Mouse (Mus musculus) midbrain, embryonic 16.5 days (tissue): ENCODE results near the gene Nlrc5. TPM values are rescaled to one million over a fixed set of nuclear protein-coding genes. Genes with fewer than 3 reads are reported as not detected.
"Not testable (repeated sequence)": the region's sequence is repeated elsewhere in the genome, so short reads cannot be mapped to it uniquely, and the experiment has no call there.

Experiments
- ATAC-seq: fragments of 200-750 bp; cut with Nextera tagmentation; 2 replicates; pipeline ENCODE4 v1.8.0; 2017; ENCODE audit warnings: moderate TSS enrichment
- H3K27ac ChIP-seq: fragments of 300-500 bp; sonication (generic); 2 replicates; pipeline ENCODE4 v1.5.1; 2014; ENCODE audit warnings: mild to moderate bottlenecking, low read length, mixed read lengths
- H3K27me3 ChIP-seq: fragments of 300-500 bp; sonication (generic); 2 replicates; pipeline ENCODE4 v1.6.1; 2014; ENCODE audit warnings: low read depth, low read length, mixed read lengths; ENCODE audit not compliant: control insufficient read depth, insufficient read depth
- H3K36me3 ChIP-seq: fragments of 300-500 bp; sonication (generic); 2 replicates; pipeline ENCODE4 v1.6.1; 2014; ENCODE audit warnings: mild to moderate bottlenecking, low read length, moderate library complexity, mixed read lengths; ENCODE audit not compliant: control insufficient read depth, insufficient read depth
- H3K4me1 ChIP-seq: fragments of 300-500 bp; sonication (generic); 2 replicates; pipeline ENCODE4 v1.6.1; 2014; ENCODE audit warnings: mild to moderate bottlenecking, low read length, mixed read lengths; ENCODE audit not compliant: control insufficient read depth, insufficient read depth
- H3K4me2 ChIP-seq: fragments of 300-500 bp; sonication (generic); 2 replicates; pipeline ENCODE4 v1.6.1; 2014; ENCODE audit warnings: mild to moderate bottlenecking, low read length, mixed read lengths
- H3K4me3 ChIP-seq: fragments of 300-500 bp; sonication (generic); 2 replicates; pipeline ENCODE4 v1.5.1; 2014; ENCODE audit warnings: low read depth, mild to moderate bottlenecking, low read length, moderate library complexity, mixed read lengths
- H3K9ac ChIP-seq: fragments of 300-500 bp; sonication (generic); 2 replicates; pipeline ENCODE4 v1.6.1; 2014; ENCODE audit warnings: low read depth, low read length, mixed read lengths
- H3K9me3 ChIP-seq: fragments of 300-500 bp; sonication (generic); replicated peaks from 2 replicates; pipeline ENCODE4 v1.6.1; 2014; ENCODE audit warnings: mild to moderate bottlenecking, low read length, mixed read lengths; ENCODE audit not compliant: control insufficient read depth, poor library complexity, severe bottlenecking
- WGBS: fragments of 180-500 bp; shearing (Covaris S2); extraction: QIAGEN DNeasy Blood & Tissue Kit; methylation state at CpG from one replicate; pipeline ENCODE4 v1.1.7; 2014; 5-methylcytosine and 5-hydroxymethylcytosine counted together
- polyA plus RNA-seq: library from polyadenylated mRNA; unstranded; fragments of >200 nt; fragmentation: Nextera tagmentation; extraction: Ambion mirVana; gene quantifications from 2 replicates; pipeline ENCODE4 v1.2.1, GENCODE M21; 2015

Nlrc5 gene
- polyA plus RNA-seq, 1 experiment from 2014 or later: 0.49 TPM

- Histone ChIP-seq H3K4me1 (peaks cover 13% of the 10 kb centered on the region), H3K36me3 (peaks cover 46% of the 10 kb centered on the region), H3K4me3 (no peak overlapping the region), H3K27ac (no peak overlapping the region), H3K27me3 (no peaks in the 10 kb centered on the region), H3K9ac (no peak overlapping the region), H3K4me2 (no peak overlapping the region), H3K9me3 (no peaks in the 10 kb centered on the region)
- no peak for ATAC-seq
- WGBS: 83% methylated on average over 12 of the region's 12 CpGs
Measured at GRCm38 (mm10) chr8:94392147-94392546, 42.0 kb upstream of the Nlrc5 start.

DNA sequence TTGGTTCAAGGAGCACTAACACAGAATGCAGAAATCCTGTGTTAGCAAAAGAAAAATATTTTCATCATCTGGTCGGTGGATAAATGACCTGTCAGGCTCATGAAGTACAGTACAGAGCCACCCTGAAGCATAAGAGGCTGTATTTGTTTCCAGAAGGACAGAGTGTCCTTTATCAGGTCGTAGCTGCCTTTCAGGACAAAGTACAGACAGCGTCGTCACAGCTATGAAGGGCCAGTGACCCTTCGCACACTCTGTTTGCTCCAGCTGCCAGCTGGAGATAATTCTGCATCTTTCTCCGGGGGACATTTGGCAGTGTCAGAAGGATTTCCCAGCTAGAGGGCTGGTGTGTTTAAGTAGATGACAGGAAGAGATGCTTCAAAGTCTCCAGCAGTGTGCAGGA, 41.5 kb upstream of the Nlrc5 start:
- Histone ChIP-seq H3K9ac (no peak overlapping the region), H3K9me3 (no peaks in the 10 kb centered on the region)
- WGBS: 87% methylated on average over 6 of the region's 6 CpGs

DNA sequence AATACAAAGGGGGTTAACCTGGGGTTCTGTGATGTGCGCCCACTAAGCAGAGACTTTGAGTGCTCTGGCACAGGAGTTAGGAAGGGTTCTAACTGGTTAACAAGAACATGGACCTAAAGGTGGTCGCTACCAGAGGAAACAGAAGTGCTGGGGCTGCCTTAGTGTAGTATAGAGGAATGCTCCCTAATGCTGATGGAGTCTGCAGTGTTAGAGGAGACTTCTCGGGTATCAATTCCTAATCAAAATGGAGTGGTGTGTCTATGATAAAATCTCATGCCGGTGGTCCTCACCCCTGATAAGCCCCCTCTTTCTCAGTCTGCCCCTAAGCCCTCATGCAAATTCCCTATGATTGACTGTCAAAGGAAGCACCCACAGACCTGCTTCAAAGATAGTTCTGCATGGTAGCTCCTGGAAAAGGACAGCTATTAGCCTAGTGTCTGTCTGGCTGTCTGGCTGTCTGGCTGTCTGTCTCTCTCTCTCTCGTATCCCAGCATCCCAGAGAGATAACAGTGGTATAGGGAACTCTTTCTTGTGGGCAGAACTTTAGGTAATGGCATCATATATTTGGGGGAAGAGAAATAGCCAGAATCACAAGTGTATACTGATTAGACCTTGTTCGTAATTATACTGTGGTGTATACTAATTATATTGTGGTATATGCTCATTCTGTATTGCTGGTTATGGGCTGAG, 38.2 kb upstream of the Nlrc5 start:
- Histone ChIP-seq H3K4me3 (no peak overlapping the region), H3K4me1 (no peaks in the 10 kb centered on the region), H3K27me3 (no peaks in the 10 kb centered on the region), H3K9ac (no peak overlapping the region), H3K27ac (no peak overlapping the region), H3K4me2 (no peak overlapping the region), H3K36me3 (peaks cover 33% of the 10 kb centered on the region), H3K9me3 (no peaks in the 10 kb centered on the region)
- 96% methylated on average over 6 of the region's 6 CpGs for WGBS
- ATAC-seq: no peak

More for the DNA sequence above, 41.5 kb upstream of the Nlrc5 start:
- no peak for ATAC-seq
- Histone ChIP-seq H3K4me3 (no peak overlapping the region), H3K4me2 (no peak overlapping the region), H3K27me3 (no peaks in the 10 kb centered on the region), H3K4me1 (peaks cover 10% of the 10 kb centered on the region), H3K36me3 (peaks cover 46% of the 10 kb centered on the region), H3K27ac (no peak overlapping the region)

DNA sequence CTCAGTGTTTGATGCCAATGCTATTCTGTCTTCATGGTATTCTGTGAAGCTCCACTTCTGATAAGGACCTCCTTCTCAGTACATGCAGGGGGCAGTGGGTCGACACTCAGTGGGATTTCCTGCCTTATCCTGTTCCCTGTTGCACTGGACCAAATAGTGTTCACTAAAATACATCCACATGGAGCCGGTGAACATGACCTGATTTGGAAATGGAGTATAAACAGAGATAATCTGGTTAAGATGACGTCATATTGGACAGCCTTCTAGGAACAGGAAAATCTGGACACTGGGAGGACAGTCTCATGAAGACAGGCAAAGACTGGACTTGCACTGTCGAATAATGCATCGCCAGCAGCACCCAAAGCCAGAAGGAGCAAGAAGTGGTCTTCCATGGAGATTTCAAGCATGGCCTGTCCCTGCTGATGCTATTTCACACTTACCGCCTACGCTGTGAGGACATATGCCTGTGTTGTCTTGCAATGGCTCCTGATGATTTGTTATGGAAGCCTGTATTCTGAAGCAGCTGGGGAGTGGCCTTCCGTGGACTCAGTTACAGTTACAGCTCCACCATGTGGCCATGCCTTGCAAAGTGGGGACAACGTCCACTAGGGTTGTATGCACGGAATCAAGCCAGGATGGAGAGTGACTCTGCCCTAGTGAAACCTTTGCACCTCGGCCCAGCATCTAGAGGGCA, 37.0 kb upstream of the Nlrc5 start:
- peaks cover 22% of the 10 kb centered on the region for H3K36me3 ChIP-seq
- no peak overlapping the region for H3K27ac ChIP-seq
- H3K27me3 ChIP-seq: no peaks in the 10 kb centered on the region
- no peak for ATAC-seq
- H3K4me2 ChIP-seq: no peak overlapping the region
- H3K9me3 ChIP-seq: no peaks in the 10 kb centered on the region
- WGBS: 69% methylated on average over 11 of the region's 11 CpGs
- no peak overlapping the region for H3K4me3 ChIP-seq
- no peaks in the 10 kb centered on the region for H3K4me1 ChIP-seq
- no peak overlapping the region for H3K9ac ChIP-seq

DNA sequence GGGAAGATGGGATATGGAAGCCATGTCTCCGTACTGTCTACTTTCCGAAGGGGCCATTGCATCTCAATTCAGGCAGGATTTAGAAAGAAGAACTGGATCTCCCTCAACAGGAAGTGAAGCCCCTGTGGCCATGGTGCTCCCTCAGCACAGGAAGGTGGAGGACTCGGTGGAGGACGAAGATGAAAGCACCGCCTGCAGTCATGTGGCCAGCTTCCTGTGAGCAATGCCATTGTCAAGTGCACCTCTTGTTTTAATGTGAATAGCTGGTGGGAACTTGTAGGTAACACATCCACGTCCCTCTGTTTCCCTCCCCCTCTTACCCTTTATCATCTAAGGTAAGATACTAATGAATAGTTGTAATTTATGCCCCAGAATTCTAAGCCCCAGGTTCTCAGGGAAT, 35.6 kb upstream of the Nlrc5 start:
- no peaks in the 10 kb centered on the region for H3K4me1 ChIP-seq
- no peaks in the 10 kb centered on the region for H3K27me3 ChIP-seq
- no peak overlapping the region for H3K4me2 ChIP-seq
- WGBS: 84% methylated on average over 6 of the region's 6 CpGs
- H3K27ac ChIP-seq: no peak overlapping the region
- no peak overlapping the region for H3K4me3 ChIP-seq
- no peak for ATAC-seq
- peaks cover 13% of the 10 kb centered on the region for H3K36me3 ChIP-seq
- H3K9me3 ChIP-seq: no peaks in the 10 kb centered on the region
- no peak overlapping the region for H3K9ac ChIP-seq

GRCm38 (mm10) chr8:94399361-94399953, 34.7 kb upstream of the Nlrc5 start:
- Histone ChIP-seq H3K27me3 (no peaks in the 10 kb centered on the region), H3K9me3 (no peaks in the 10 kb centered on the region), H3K9ac (no peak overlapping the region), H3K4me3 (no peak overlapping the region), H3K27ac (no peak overlapping the region), H3K4me2 (no peak overlapping the region), H3K4me1 (no peaks in the 10 kb centered on the region), H3K36me3 (peaks cover 7% of the 10 kb centered on the region)
- ATAC-seq: no peak
- 88% methylated on average over 3 of the region's 3 CpGs for WGBS

DNA sequence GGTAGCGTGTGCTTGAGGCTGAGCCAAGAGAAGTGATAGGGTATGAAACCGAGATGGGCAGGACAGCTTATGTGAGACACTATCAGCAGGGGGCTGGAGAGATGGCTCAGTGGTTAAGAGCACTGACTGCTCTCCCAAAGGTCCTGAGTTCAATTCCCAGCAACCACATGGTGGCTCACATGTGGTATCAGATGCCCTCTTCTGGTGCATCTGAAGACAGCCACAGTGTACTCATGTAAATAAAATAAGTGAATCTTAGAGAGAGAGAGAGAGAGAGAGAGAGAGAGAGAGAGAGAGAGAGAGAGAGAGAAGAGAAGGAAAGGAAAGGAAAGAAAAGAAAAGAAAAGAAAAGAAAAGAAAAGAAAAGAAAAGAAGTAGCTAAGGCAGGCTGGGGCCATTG, 34.2 kb upstream of the Nlrc5 start:
- not testable (repeated sequence) for H3K9me3 ChIP-seq

GRCm38 (mm10) chr8:94408443-94409080, 25.6 kb upstream of the Nlrc5 start:
- 67% methylated on average over 8 of the region's 8 CpGs for WGBS
- Histone ChIP-seq H3K27me3 (no peaks in the 10 kb centered on the region), H3K36me3 (no peaks in the 10 kb centered on the region), H3K9ac (no peak overlapping the region), H3K9me3 (no peaks in the 10 kb centered on the region), H3K27ac (no peak overlapping the region), H3K4me2 (no peak overlapping the region), H3K4me3 (no peak overlapping the region), H3K4me1 (no peaks in the 10 kb centered on the region)
- no peak for ATAC-seq

More for the DNA sequence above, 34.2 kb upstream of the Nlrc5 start:
- H3K27me3 ChIP-seq, ATAC-seq, H3K4me1 ChIP-seq, H3K27ac ChIP-seq, H3K9ac ChIP-seq, H3K4me2 ChIP-seq, H3K36me3 ChIP-seq, H3K4me3 ChIP-seq: not testable (repeated sequence)
- WGBS: 74% methylated on average over 2 of the region's 2 CpGs

- Histone ChIP-seq H3K36me3 (no peaks in the 10 kb centered on the region), H3K9me3 (no peaks in the 10 kb centered on the region), H3K9ac (no peak overlapping the region), H3K4me2 (no peak overlapping the region), H3K27ac (no peak overlapping the region), H3K4me3 (no peak overlapping the region), H3K4me1 (no peaks in the 10 kb centered on the region), H3K27me3 (no peaks in the 10 kb centered on the region)
- 80% methylated on average over 7 of the region's 7 CpGs for WGBS
- no peak for ATAC-seq
Measured at GRCm38 (mm10) chr8:94409523-94409922, 24.6 kb upstream of the Nlrc5 start.
